Mouse (Mus musculus): ENCODE measurements around the gene Psmc5. TPM values are rescaled to one million over a fixed set of nuclear protein-coding genes. Genes with fewer than 3 reads are reported as not detected.

The Psmc5 gene
- polyA plus RNA-seq, 1 experiment = 165 TPM

GRCm38 (mm10) chr11:106255174-106255573, 780 bp upstream of the Psmc5 start:
- TF ChIP-seq CTCF (IDR thresholded peaks at IDR 0.05; ENCODE audit: borderline replicate concordance, extremely low read depth, insufficient read depth, insufficient read length) (no peak), POLR2A (IDR thresholded peaks at IDR 0.05; ENCODE audit: borderline replicate concordance, extremely low read depth, insufficient read depth, insufficient read length, poor library complexity, severe bottlenecking) (no peak)
- DNase-seq (ENCODE audit: low read depth) = peak; percentile 11

GRCm38 (mm10) chr11:106256775-106257174, 821 bp downstream of the Psmc5 start:
- DNase-seq (ENCODE audit: low read depth) = no peak
- no peak for TF ChIP-seq POLR2A (IDR thresholded peaks at IDR 0.05; ENCODE audit: borderline replicate concordance, extremely low read depth, insufficient read depth, insufficient read length, poor library complexity, severe bottlenecking)
- no peak for TF ChIP-seq CTCF (IDR thresholded peaks at IDR 0.05; ENCODE audit: borderline replicate concordance, extremely low read depth, insufficient read depth, insufficient read length)

- DNase-seq (ENCODE audit: low read depth) = no peak
- no peak for TF ChIP-seq CTCF (IDR thresholded peaks at IDR 0.05; ENCODE audit: borderline replicate concordance, extremely low read depth, insufficient read depth, insufficient read length)
- TF ChIP-seq POLR2A (IDR thresholded peaks at IDR 0.05; ENCODE audit: borderline replicate concordance, extremely low read depth, insufficient read depth, insufficient read length, poor library complexity, severe bottlenecking) = no peak
Measured at GRCm38 (mm10) chr11:106260826-106261450, 5.0 kb downstream of the Psmc5 start.

GRCm38 (mm10) chr11:106263963-106264362, 8.0 kb downstream of the Psmc5 start:
- no peak for TF ChIP-seq CTCF (IDR thresholded peaks at IDR 0.05; ENCODE audit: borderline replicate concordance, extremely low read depth, insufficient read depth, insufficient read length)
- no peak for TF ChIP-seq POLR2A (IDR thresholded peaks at IDR 0.05; ENCODE audit: borderline replicate concordance, extremely low read depth, insufficient read depth, insufficient read length, poor library complexity, severe bottlenecking)
- no peak for DNase-seq (ENCODE audit: low read depth)

GRCm38 (mm10) chr11:106264988-106265387, 9.0 kb downstream of the Psmc5 start:
- no peak for DNase-seq (ENCODE audit: low read depth)
- TF ChIP-seq POLR2A (IDR thresholded peaks at IDR 0.05; ENCODE audit: borderline replicate concordance, extremely low read depth, insufficient read depth, insufficient read length, poor library complexity, severe bottlenecking) (no peak), CTCF (IDR thresholded peaks at IDR 0.05; ENCODE audit: borderline replicate concordance, extremely low read depth, insufficient read depth, insufficient read length) (no peak)

- TF ChIP-seq POLR2A (IDR thresholded peaks at IDR 0.05; ENCODE audit: borderline replicate concordance, extremely low read depth, insufficient read depth, insufficient read length, poor library complexity, severe bottlenecking) (no peak), CTCF (IDR thresholded peaks at IDR 0.05; ENCODE audit: borderline replicate concordance, extremely low read depth, insufficient read depth, insufficient read length) (no peak)
Measured at GRCm38 (mm10) chr11:106265570-106265969, 9.6 kb downstream of the Psmc5 start.

GRCm38 (mm10) chr11:106266431-106266830, 10.5 kb downstream of the Psmc5 start:
- no peak for TF ChIP-seq CTCF (IDR thresholded peaks at IDR 0.05; ENCODE audit: borderline replicate concordance, extremely low read depth, insufficient read depth, insufficient read length)
- no peak for TF ChIP-seq POLR2A (IDR thresholded peaks at IDR 0.05; ENCODE audit: borderline replicate concordance, extremely low read depth, insufficient read depth, insufficient read length, poor library complexity, severe bottlenecking)
- no peak for DNase-seq (ENCODE audit: low read depth)

More at GRCm38 (mm10) chr11:106265570-106265969, 9.6 kb downstream of the Psmc5 start:
- DNase-seq (ENCODE audit: low read depth) = no peak

GRCm38 (mm10) chr11:106267311-106267852, 11.4 kb downstream of the Psmc5 start:
- TF ChIP-seq POLR2A (IDR thresholded peaks at IDR 0.05; ENCODE audit: borderline replicate concordance, extremely low read depth, insufficient read depth, insufficient read length, poor library complexity, severe bottlenecking) (no peak), CTCF (IDR thresholded peaks at IDR 0.05; ENCODE audit: borderline replicate concordance, extremely low read depth, insufficient read depth, insufficient read length) (no peak)
- DNase-seq (ENCODE audit: low read depth) = peak; percentile 60

GRCm38 (mm10) chr11:106267871-106268270, 11.9 kb downstream of the Psmc5 start:
- TF ChIP-seq POLR2A (IDR thresholded peaks at IDR 0.05; ENCODE audit: borderline replicate concordance, extremely low read depth, insufficient read depth, insufficient read length, poor library complexity, severe bottlenecking) = no peak
- TF ChIP-seq CTCF (IDR thresholded peaks at IDR 0.05; ENCODE audit: borderline replicate concordance, extremely low read depth, insufficient read depth, insufficient read length) = no peak
- no peak for DNase-seq (ENCODE audit: low read depth)

- peak; percentile 46 for DNase-seq (ENCODE audit: low read depth)
- TF ChIP-seq CTCF (IDR thresholded peaks at IDR 0.05; ENCODE audit: borderline replicate concordance, extremely low read depth, insufficient read depth, insufficient read length) = no peak
Measured at GRCm38 (mm10) chr11:106268326-106269059, 12.5 kb downstream of the Psmc5 start.

GRCm38 (mm10) chr11:106269060-106269431, 13.1 kb downstream of the Psmc5 start:
- peak; percentile 53 for DNase-seq (ENCODE audit: low read depth)
- TF ChIP-seq CTCF (IDR thresholded peaks at IDR 0.05; ENCODE audit: borderline replicate concordance, extremely low read depth, insufficient read depth, insufficient read length) (no peak), POLR2A (IDR thresholded peaks at IDR 0.05; ENCODE audit: borderline replicate concordance, extremely low read depth, insufficient read depth, insufficient read length, poor library complexity, severe bottlenecking) (no peak)
